Mouse (Mus musculus) MEL (cell line): ENCODE measurements at regions not wholly inside any gene's neighbourhood (a gene's known extent, or its start where the extent isn't known, plus 50 kb on each side); places are given as distances from the start of the nearest gene placed in this dataset.

Experiments
- DNase-seq: peaks from one replicate; pipeline ENCODE4 v3.0.0; 2011; ENCODE audit warnings: low read depth, low spot score
- H3K27ac ChIP-seq: 2 replicates; pipeline ENCODE4 v1.5.1; 2012; ENCODE audit warnings: low read depth, mild to moderate bottlenecking, control low read depth, low read length, moderate library complexity; ENCODE audit not compliant: control insufficient read depth
- H3K27me3 ChIP-seq, 2 experiments: fragments of 150-350 bp in 1 of 2; sonication (generic) in 1 of 2; 2 replicates each; pipeline ENCODE4 v1.6.1; 2012; ENCODE audit warnings: low read length in 2 of 2, mild to moderate bottlenecking in 2 of 2, improper control_type of control experiment in 1 of 2, moderate library complexity in 1 of 2; ENCODE audit not compliant: insufficient read depth in 2 of 2, control insufficient read depth in 1 of 2
- H3K36me3 ChIP-seq, 2 experiments: 2 replicates each; pipeline ENCODE4 v1.6.1; 2012 to 2014; ENCODE audit warnings: low read length in 2 of 2, improper control_type of control experiment in 1 of 2, inconsistent platforms in 1 of 2, mild to moderate bottlenecking in 1 of 2; ENCODE audit not compliant: insufficient read depth in 2 of 2, control insufficient read depth in 1 of 2
- H3K4me1 ChIP-seq, 2 experiments: fragments of 150-350 bp in 1 of 2; sonication (generic) in 1 of 2; 2 replicates each; pipeline ENCODE4 v1.6.1; 2012; ENCODE audit warnings: low read length in 2 of 2, improper control_type of control experiment in 1 of 2, mild to moderate bottlenecking in 1 of 2; ENCODE audit not compliant: insufficient read depth in 2 of 2, control insufficient read depth in 1 of 2
- H3K4me3 ChIP-seq, 2 experiments: fragments of 150-350 bp in 1 of 2; sonication (generic) in 1 of 2; 2 replicates each; pipeline ENCODE4 v1.5.1; 2012; ENCODE audit warnings: low read depth in 2 of 2, low read length in 2 of 2, mild to moderate bottlenecking in 2 of 2, moderate library complexity in 2 of 2, control low read depth in 1 of 2, improper control_type of control experiment in 1 of 2; ENCODE audit not compliant: control insufficient read depth in 1 of 2, insufficient read depth in 1 of 2
- H3K79me2 ChIP-seq: 2 replicates; pipeline ENCODE4 v1.6.1; 2012; ENCODE audit warnings: mild to moderate bottlenecking, low read length, moderate library complexity; ENCODE audit not compliant: control insufficient read depth, poor library complexity, insufficient read depth
- H3K9ac ChIP-seq: 2 replicates; pipeline ENCODE4 v1.6.1; 2012; ENCODE audit warnings: low read depth, mild to moderate bottlenecking, control low read depth, low read length, moderate library complexity; ENCODE audit not compliant: control insufficient read depth, poor library complexity, severe bottlenecking
- H3K9me3 ChIP-seq: fragments of 150-350 bp; sonication (generic); replicated peaks from 2 replicates; pipeline ENCODE4 v1.6.1; 2012; ENCODE audit warnings: mild to moderate bottlenecking, low read length, improper control_type of control experiment, moderate library complexity; ENCODE audit not compliant: insufficient read depth
- CHD1 ChIP-seq: IDR thresholded peaks from 2 replicates; pipeline ENCODE4 v1.6.1; 2012; ENCODE audit warnings: low read depth, mild to moderate bottlenecking, inconsistent platforms, low read length, improper control_type of control experiment
- CHD2 ChIP-seq: IDR thresholded peaks from 2 replicates; pipeline ENCODE4 v1.6.1; 2011; ENCODE audit warnings: low read length, improper control_type of control experiment
- CTCF ChIP-seq, 3 experiments: IDR thresholded peaks in 2 of 3; conservative IDR thresholded peaks in 1 of 3; 2 replicates each; pipeline ENCODE4 v1.5.1; 2011 to 2012; ENCODE audit warnings: low read length in 3 of 3, low read depth in 2 of 3, mild to moderate bottlenecking in 2 of 3, improper control_type of control experiment in 1 of 3, inconsistent platforms in 1 of 3, mixed read lengths in 1 of 3, moderate library complexity in 1 of 3; ENCODE audit not compliant: control insufficient read depth in 1 of 3, insufficient read depth in 1 of 3, poor library complexity in 1 of 3, severe bottlenecking in 1 of 3
- ELF1 ChIP-seq: IDR thresholded peaks from 2 replicates; pipeline ENCODE4 v1.6.1; 2014; ENCODE audit warnings: low read depth, mild to moderate bottlenecking, inconsistent platforms, low read length, improper control_type of control experiment, moderate library complexity
- EP300 ChIP-seq, 2 experiments: IDR thresholded peaks; 2 replicates each; pipeline ENCODE4 v1.6.1; 2011; ENCODE audit warnings: improper control_type of control experiment in 2 of 2, low read length in 2 of 2, low read depth in 1 of 2, mild to moderate bottlenecking in 1 of 2
- ETS1 ChIP-seq: IDR thresholded peaks from 2 replicates; pipeline ENCODE4 v1.6.1; 2012; ENCODE audit warnings: low read depth, mild to moderate bottlenecking, inconsistent platforms, low read length, improper control_type of control experiment, moderate library complexity
- HCFC1 ChIP-seq: IDR thresholded peaks from 2 replicates; pipeline ENCODE4 v1.6.1; 2012; ENCODE audit warnings: low read depth, mild to moderate bottlenecking, inconsistent platforms, low read length, improper control_type of control experiment, moderate library complexity
- MAX ChIP-seq: IDR thresholded peaks from 2 replicates; pipeline ENCODE4 v1.6.1; 2011; ENCODE audit warnings: low read length, improper control_type of control experiment
- MAZ ChIP-seq: IDR thresholded peaks from 2 replicates; pipeline ENCODE4 v1.6.1; 2012; ENCODE audit warnings: low read depth, mild to moderate bottlenecking, inconsistent platforms, low read length, improper control_type of control experiment
- MEF2A ChIP-seq: IDR thresholded peaks from 2 replicates; pipeline ENCODE4 v1.6.1; 2014; ENCODE audit warnings: low read depth, mild to moderate bottlenecking, inconsistent platforms, low read length, improper control_type of control experiment; ENCODE audit not compliant: poor library complexity, insufficient replicate concordance, severe bottlenecking; ENCODE audit errors: extremely low read depth
- MYC ChIP-seq: IDR thresholded peaks from 2 replicates; pipeline ENCODE4 v1.6.1; 2011; ENCODE audit warnings: low read depth, mild to moderate bottlenecking, low read length, improper control_type of control experiment, moderate library complexity
- NRF1 ChIP-seq: IDR thresholded peaks from 2 replicates; pipeline ENCODE4 v1.6.1; 2014; ENCODE audit warnings: low read depth, mild to moderate bottlenecking, inconsistent platforms, low read length, improper control_type of control experiment, moderate library complexity; ENCODE audit not compliant: poor library complexity, insufficient read depth, severe bottlenecking
- POLR2A ChIP-seq, 2 experiments: IDR thresholded peaks; 2 replicates each; pipeline ENCODE4 v1.6.1; 2011 to 2012; ENCODE audit warnings: low read length in 2 of 2, mild to moderate bottlenecking in 2 of 2, control low read depth in 1 of 2, improper control_type of control experiment in 1 of 2, low read depth in 1 of 2, moderate library complexity in 1 of 2; ENCODE audit not compliant: control insufficient read depth in 1 of 2, insufficient read depth in 1 of 2, poor library complexity in 1 of 2
- POLR2AphosphoS5 ChIP-seq: IDR thresholded peaks from 2 replicates; pipeline ENCODE4 v1.6.1; 2012; ENCODE audit warnings: low read depth, borderline replicate concordance, mild to moderate bottlenecking, inconsistent platforms, low read length, moderate library complexity, mixed read lengths
- RCOR1 ChIP-seq: IDR thresholded peaks from 2 replicates; pipeline ENCODE4 v1.6.1; 2012; ENCODE audit warnings: low read depth, mild to moderate bottlenecking, inconsistent platforms, low read length, improper control_type of control experiment
- SIN3A ChIP-seq: IDR thresholded peaks from 2 replicates; pipeline ENCODE4 v1.6.1; 2012; ENCODE audit warnings: low read length, improper control_type of control experiment, inconsistent platforms
- TAL1 ChIP-seq: IDR thresholded peaks from 2 replicates; pipeline ENCODE4 v1.6.1; 2012; ENCODE audit warnings: mild to moderate bottlenecking, inconsistent platforms, low read length, moderate library complexity, mixed read lengths
- TBP ChIP-seq: IDR thresholded peaks from 2 replicates; pipeline ENCODE4 v1.8.0; 2011; ENCODE audit warnings: low read depth, low read length, improper control_type of control experiment
- TCF12 ChIP-seq: IDR thresholded peaks from 2 replicates; pipeline ENCODE4 v1.6.1; 2014; ENCODE audit warnings: low read depth, mild to moderate bottlenecking, inconsistent platforms, low read length, improper control_type of control experiment, moderate library complexity
- UBTF ChIP-seq: IDR thresholded peaks from 2 replicates; pipeline ENCODE4 v1.6.1; 2012; ENCODE audit warnings: low read depth, mild to moderate bottlenecking, inconsistent platforms, low read length, improper control_type of control experiment, moderate library complexity, borderline replicate concordance; ENCODE audit not compliant: insufficient read depth
- USF1 ChIP-seq: IDR thresholded peaks from 2 replicates; pipeline ENCODE4 v1.6.1; 2014; ENCODE audit warnings: low read depth, mild to moderate bottlenecking, inconsistent platforms, low read length, improper control_type of control experiment, moderate library complexity
- ZNF384 ChIP-seq: IDR thresholded peaks from 2 replicates; pipeline ENCODE4 v1.6.1; 2012; ENCODE audit warnings: low read depth, mild to moderate bottlenecking, inconsistent platforms, low read length, improper control_type of control experiment

DNA sequence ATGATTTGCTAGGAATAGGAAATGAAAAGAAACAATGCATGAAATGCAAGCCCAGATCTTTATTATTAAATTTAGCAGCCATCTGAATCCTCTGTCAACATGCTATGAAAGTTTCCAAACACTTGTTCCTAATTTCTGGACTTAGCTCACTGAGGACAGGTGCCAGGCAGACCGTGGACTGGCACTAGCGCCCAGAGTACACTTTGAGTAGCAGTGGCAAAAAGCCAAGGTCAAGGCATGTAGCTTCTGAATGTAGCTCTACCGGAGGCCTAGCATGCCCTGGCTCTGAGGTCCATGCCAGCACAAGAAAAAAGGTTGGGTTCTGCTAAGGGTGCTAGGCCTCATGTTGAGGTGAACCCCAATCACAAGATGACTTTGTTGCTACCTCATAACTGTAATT lies 408.9 kb downstream of the H2al1j start:
- Histone ChIP-seq H3K9ac (no peak overlapping the region), H3K9me3 (no peaks in the 10 kb centered on the region), H3K4me3 (no peak overlapping the region), H3K79me2 (no peaks in the 10 kb centered on the region), H3K36me3 (no peaks in the 10 kb centered on the region), H3K4me1 (no peaks in the 10 kb centered on the region), H3K27me3 (peaks cover 0 to 1% of the 10 kb centered on the region in 2 experiments; a peak in 2 of 4 replicates), H3K27ac (no peak overlapping the region)
- no peak for TF ChIP-seq POLR2A (IDR thresholded peaks at IDR 0.05; ENCODE audit: control insufficient read depth in 1 of 2, insufficient read depth in 1 of 2, low read depth in 1 of 2, low read length in 2 of 2, poor library complexity in 1 of 2)
- TF ChIP-seq RCOR1, result no peak
- no peak for TF ChIP-seq TCF12
- no peak for TF ChIP-seq NRF1
- no peak for DNase-seq

DNA sequence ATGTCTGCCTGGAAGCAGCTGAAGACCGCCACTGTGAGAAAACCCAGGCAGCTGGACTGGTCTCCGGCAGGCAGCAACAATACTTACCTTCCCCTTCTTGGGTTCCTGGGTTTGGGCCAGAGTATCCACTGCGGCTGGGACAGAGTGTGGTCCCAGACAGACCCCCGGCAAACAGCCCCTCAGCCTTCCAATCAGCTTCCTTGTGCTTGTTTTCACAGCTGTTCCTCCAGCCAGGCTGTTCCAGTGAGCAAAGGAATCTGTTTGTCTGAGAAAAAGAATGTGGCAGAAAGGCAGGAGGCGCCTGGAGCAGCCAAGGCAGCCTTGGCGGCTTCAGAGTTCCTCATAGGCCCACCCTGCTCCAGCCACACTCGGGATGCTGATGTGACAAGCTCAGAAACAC lies 411.9 kb downstream of the H2al1j start:
- H3K79me2 ChIP-seq, result no peaks in the 10 kb centered on the region
- H3K9me3 ChIP-seq, result no peaks in the 10 kb centered on the region
- no peak overlapping the region for H3K27ac ChIP-seq
- DNase-seq, result no peak
- no peaks in the 10 kb centered on the region; a peak in 1 of 4 replicates for H3K27me3 ChIP-seq
- H3K4me3 ChIP-seq, result no peak overlapping the region
- no peaks in the 10 kb centered on the region for H3K4me1 ChIP-seq
- no peak overlapping the region for H3K9ac ChIP-seq
- H3K36me3 ChIP-seq, result no peaks in the 10 kb centered on the region
- TF ChIP-seq MEF2A, result no peak
- TF ChIP-seq, all 39 proteins: peak for 0

DNA sequence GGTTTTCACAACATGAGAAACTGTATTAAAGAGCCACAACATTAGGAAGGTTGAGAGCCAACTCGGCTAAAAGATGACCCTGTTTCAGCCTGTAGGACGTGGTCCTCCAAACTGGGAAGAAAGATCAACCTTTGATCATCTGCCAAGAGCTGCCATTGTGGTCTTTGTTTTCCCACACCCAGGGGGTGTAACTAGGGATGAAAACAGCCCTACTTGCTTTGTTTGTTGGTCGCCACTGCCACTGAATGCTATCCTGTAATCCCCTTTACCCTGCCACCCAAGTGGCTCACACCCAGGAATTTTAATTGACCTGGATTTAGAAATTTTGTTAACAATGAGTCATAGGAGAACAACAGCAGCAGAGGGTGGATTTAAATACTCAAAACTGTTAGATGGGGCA lies 414.2 kb downstream of the Bcor start:
- no peak for TF ChIP-seq CHD2
- no peak for TF ChIP-seq POLR2AphosphoS5
- TF ChIP-seq TBP, result no peak
- no peak for TF ChIP-seq TCF12
- no peak for TF ChIP-seq CTCF (IDR thresholded peaks at IDR 0.05 in 2 of 3, conservative IDR thresholded peaks at IDR 0.05 in 1 of 3; ENCODE audit: control insufficient read depth in 1 of 3, insufficient read depth in 1 of 3, low read depth in 2 of 3, low read length in 3 of 3, poor library complexity in 1 of 3, severe bottlenecking in 1 of 3)
- no peak for TF ChIP-seq MAX
- no peak for TF ChIP-seq UBTF
- TF ChIP-seq TAL1, result no peak
- TF ChIP-seq USF1, result no peak
- TF ChIP-seq ETS1, result no peak
- TF ChIP-seq EP300 (IDR thresholded peaks at IDR 0.05; ENCODE audit: low read depth in 1 of 2, low read length in 2 of 2), result no peak
- no peak for TF ChIP-seq ELF1
- TF ChIP-seq MYC, result no peak
- TF ChIP-seq HCFC1, result no peak
- no peak for TF ChIP-seq MAZ
- no peak for TF ChIP-seq ZNF384
- TF ChIP-seq SIN3A, result no peak
- no peak for TF ChIP-seq CHD1
- Histone ChIP-seq H3K9me3 (no peaks in the 10 kb centered on the region), H3K27me3 (no peaks in the 10 kb centered on the region), H3K4me3 (no peak overlapping the region), H3K4me1 (no peaks in the 10 kb centered on the region), H3K79me2 (no peaks in the 10 kb centered on the region), H3K36me3 (no peaks in the 10 kb centered on the region), H3K9ac (no peak overlapping the region), H3K27ac (no peak overlapping the region)
- DNase-seq, result no peak
